Mouse (Mus musculus) monocyte, adult 2 months (primary cell): Measurements from ENCODE around the gene Glis3.

Source experiments
- DNase-seq, 2 experiments: peaks; one replicate each; pipeline ENCODE4 v3.0.0; 2022; ENCODE audit warnings: low spot score in 2 of 2, low read depth in 1 of 2

Glis3 gene

DNA sequence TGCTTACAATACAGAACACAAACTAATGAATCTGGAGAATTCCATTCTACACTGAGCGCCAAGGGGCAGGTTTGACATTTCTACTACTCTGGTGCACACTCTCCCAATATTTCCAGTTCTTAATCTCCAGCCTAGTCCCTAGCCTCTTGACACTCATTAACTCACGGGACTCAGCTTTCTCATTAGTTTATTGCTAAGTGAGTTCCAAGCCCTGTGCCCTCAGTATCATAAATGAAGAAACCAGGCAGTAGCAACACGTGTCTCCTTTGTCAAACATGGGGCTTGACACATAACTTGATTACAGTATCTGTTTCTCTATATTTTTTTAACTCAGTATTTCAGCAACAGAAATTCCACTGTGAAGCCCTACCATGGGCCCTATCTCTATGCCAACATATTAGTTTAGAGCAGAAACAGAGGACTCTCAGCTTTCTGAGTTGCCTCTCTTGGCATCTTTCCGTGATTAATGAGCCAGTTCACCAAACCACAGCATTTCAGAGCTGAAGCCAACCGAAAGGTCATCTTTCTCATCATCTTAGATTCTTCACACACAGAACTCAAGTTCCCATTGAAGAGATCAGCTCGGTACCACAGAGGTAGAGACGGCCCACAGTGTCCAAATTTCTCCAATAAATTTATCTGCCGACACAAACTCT lies 186.1 kb downstream of the Glis3 start:
- no peak for DNase-seq

DNA sequence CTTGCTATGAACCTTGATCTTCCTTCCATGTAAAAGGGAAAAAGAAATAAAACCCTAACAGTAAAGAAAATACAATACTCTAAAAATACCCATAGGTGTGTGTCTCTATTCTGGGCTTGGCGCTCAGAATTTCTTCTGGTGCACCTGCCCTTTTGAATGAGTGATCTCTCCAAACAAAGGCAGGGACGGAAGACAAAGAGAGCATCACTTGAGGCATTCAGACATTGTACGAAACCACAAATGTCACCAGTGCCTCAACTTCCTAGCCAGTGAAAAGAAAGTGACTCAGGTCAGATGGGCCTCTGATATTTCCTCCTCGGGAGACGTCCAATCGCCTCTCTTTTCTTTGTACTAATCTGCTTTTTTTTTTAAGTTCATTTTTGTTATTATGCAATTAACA lies 201.8 kb downstream of the Glis3 start:
- DNase-seq: no peak

DNA sequence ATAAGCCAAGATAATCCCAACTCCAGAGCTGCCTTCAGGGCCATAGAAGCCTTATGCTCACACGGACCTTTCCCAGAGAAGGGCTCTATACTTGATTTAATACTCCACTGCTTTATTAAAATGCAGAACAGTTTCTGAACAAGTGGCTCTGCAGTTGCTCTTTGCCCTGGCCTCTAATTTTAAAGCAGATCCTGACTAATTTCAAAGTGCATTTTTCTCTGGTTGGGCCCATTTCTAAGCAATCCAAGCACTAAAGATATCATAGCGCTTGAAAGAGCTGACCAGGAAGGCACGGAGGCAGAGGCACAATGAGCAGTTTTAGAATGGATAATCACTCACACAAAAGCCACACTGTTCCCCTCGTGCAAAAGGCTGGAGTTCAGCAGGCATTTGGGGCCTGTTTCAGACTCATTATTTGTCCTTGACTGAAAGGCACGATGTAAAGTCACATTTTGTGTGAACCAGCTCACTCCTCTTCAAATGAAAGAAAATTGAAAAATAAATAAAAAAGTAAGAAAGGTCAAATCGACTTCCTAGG lies 202.5 kb downstream of the Glis3 start:
- no peak for DNase-seq

DNA sequence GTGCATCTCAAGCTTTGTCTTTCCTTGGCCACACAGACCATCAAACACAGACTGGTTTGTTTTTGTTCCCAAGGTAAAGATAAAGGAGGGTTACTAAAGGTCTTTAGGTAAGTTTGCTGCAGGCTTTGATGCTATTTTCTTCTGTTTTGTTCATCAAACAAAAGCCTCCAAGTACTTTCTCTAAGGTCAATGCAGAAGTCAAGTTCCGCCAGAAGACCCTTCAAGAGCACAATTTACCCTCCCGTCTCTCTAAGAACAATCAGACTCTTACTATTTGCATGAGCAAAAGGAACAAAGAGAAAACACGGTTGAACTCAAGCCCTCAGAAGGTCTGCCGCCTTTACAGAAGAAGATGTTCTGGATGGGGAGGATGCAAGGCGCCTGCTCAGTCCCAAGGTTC lies 206.3 kb downstream of the Glis3 start:
- DNase-seq: no peak

DNA sequence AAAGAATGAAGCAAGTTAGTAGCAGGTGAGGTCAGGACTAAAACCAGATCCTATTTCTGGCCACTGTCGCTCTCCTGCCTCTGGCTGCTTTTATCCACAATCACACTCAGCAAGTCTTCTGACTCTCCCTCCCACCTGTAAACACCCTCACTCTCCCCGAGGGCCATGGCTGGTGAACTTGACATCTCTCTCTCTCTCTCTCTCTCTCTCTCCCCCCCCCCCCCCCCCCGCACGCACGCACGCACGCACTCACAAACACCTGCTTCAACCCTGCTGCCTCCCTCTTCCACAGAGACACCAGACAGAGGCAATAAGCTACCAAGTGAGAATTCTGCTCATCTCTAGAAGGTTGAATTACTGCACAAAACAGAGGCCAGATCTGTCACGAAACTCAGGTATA lies 208.7 kb downstream of the Glis3 start:
- DNase-seq: no peak

DNA sequence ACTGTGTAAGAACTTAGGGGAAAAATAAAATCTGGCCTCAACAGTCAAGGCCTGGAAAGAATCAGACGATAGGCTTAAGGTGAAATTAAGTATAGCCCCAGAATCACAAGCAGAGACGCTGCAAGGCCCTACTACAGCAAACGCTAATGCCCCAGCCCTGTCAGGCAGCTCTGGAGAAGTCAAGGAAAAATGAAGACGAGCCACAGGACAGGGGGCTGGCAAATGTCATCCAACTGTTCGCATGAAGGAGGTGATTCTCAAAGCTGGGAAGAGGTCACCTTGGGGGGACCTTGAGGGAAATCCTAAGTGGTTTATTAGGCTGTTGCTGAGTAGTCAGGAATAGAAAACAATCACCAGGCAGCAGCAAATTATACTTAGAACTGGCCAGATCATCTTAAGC lies 214.1 kb downstream of the Glis3 start:
- no peak for DNase-seq

DNA sequence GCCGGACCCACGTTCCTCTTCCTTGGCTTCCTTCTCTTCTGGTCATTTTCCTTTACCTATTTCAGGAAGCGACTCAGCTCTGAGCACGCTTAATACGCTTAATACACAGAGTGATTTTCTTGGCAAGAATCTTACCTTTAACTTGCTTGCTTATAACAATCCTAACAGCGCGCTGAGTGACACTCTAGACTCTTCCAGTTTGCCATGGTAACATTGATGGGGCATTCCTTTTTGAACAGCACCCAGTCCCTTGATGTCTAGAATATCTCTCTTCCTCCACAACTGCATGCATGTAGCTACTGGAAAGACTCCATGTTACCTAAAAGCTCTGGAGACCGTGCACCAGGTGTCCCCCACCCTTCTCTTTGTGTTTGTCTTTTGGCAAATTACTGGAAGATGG lies 225.5 kb downstream of the Glis3 start:
- DNase-seq: no peak

DNA sequence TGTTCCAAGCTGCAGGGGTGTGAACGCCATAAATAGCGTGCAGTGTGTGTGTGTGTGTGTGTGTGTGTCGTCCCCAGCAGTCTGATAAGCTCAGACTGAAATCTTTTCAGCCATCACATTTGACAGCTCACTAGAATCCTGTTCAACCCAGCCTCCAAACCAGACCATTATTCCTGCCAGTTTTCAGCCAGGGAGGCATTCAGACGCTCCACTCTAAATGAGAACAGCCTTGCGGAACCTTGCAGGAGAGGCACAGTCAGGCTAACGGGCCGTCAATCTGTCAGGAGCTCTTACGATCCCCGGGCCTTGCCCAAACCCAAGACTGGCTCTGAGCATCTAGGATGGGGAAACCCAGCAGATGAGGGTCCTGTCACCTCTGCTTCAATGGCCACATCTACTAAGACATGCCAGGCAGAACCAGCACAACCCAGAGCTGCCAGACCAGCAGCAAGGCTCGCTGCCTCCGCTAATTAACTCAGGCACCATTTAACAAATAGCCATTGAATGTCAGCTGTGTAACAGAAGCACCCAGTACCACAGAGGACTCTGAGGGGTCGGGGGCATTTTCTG lies 226.8 kb downstream of the Glis3 start:
- DNase-seq: no peak

DNA sequence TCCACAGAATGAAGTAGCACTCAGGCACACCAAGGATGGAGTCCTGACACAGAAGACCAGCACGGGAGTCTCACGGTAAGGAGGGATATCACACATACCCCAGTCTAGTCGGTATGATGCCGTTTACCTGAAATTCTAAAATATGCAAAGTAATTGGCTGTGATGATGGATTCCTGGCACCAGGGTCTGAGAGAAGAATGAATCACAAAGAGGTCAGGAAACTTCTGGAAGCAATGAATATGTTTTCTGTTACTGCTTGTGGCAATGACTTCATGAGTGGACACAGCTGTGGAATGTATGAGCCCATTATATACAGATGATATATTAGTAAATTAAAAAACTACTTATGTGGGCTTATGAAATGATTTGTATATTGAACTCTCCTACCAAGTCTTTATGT lies 231.1 kb downstream of the Glis3 start:
- no peak for DNase-seq

DNA sequence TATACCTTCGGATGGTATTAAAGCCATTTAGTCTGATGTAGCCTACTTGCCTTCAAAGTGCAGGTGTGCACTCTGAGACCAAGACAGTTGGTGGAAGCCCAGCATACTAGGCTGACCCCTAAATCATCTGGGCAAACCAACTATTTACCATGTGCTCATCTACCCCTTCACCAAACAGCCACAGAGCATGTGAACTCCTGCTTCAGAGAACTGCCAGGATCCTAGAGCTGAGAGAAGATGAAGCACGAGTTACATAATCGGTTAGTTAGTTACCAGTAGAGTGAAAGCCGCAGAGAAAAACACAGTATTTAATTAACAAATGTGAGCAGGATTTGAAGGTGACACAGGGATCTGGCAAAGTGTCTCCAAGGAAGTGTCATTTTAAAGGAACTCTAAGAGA lies 237.7 kb downstream of the Glis3 start:
- no peak for DNase-seq

DNA sequence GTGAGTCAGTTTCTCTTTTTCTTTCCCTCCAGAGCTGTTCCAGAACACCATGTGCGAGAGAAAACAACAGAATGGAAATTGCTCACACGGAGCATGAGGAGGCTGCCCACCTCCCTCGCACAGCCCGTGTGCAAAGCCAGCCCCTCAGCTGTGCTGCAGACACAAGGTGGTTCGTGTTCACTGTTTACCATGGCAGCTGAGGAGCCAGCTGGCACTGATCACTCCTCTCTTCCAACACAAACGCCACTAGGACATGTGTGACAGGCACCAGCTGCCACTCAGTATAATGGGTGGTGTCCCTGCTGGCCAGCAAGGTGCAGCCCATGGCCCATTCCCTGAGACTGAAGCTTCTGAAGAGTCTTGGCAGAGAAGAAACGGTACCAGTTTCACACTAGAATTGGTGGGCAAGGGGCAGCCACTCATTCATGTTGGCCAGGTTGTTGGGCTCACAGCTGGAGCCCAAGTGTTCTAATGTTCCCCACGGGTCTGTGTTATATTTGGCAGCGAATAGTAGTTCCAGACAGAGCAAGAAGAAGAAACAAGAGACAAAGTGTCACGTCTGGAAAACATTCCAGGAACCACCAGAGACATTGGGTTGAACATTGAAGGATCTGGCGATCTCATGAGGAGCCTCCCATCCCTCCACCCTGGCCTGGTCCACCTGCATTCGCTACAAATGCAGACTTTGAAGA lies 243.3 kb downstream of the Glis3 start:
- DNase-seq: no peak

DNA sequence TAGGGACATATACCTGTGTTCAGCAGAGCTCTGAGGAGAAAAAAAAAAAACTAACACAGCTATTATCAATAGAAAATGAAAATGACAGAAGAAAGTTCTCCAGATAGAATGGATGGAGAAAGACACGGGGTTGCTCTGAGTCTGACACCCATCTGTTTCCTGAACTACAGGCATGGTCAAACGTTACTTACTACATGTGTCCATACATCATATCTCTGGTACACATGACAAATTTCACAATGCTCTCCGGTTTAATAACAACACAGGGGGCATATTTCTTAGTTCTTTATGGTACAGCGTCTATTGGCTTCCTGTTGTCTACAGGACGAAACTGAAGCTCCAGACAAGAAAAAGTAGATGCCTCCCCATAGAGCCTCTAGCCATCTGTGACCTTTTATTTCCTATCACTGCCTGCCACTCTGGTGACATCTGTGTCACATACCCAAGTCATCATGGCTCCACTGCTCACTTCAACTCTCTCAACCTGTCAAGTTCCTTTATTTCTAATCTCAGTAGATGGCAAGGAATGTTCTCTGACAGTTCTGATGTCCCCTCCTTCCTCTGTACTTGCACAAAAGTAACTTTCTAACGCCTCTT lies 251.6 kb downstream of the Glis3 start:
- no peak for DNase-seq

DNA sequence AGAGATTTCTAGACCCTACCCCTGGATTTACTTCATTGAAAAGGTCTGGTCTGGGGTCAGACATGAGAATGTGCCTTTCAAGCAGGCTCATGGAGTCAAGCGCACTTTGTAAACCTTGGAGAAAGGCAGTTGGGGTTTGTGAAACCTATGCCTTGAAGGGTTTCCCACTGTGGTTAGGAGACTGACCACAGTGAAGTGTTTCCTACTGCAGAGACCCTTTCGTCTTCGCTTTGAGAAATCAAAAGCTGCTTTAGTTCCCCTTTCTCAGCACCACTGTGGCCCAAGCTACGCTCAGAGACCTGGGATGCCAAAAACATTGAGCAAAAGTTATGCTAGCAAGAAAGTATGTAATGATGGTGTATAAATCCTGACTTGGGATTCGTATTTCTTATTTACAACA lies 255.7 kb downstream of the Glis3 start:
- DNase-seq: peak in 1 of 2 experiments; percentile 9

DNA sequence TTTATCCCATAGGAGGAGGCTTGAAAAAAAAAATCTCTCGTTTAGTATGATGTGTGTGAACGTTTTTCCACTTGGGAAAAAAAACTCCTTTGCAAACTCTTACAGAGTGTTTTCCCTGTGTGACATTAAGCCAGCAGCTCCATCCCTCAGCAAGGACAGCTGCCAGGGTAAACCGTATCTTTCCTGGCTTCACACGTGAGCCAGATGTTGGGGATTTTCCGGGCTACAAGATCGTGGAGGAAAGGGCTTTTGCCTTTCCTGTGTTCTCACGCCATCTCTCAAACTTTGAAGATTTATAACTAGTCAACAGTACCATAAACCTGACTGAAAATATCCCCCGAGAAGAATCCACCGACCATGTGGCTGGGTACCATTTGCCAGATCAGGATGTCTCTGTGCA lies 256.9 kb downstream of the Glis3 start:
- no peak for DNase-seq

DNA sequence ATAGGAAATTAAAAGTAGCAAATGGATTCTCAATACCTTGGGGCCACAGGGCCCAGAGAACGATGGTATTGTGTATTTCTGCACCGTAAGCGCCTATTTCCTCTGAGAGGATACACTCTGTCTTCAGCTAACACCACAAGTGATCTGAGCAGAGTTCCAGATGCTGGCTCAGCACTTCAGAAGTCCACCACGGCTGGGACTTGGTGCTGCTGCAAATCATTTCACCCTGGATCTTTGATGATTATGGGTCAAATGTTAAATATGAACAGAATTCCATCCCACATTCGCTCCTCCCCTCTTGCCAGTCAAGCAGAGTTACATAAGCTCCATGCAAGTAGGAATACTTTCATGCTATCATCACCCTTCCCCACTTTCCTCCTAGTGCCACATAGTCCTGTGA lies 263.8 kb downstream of the Glis3 start:
- no peak for DNase-seq

DNA sequence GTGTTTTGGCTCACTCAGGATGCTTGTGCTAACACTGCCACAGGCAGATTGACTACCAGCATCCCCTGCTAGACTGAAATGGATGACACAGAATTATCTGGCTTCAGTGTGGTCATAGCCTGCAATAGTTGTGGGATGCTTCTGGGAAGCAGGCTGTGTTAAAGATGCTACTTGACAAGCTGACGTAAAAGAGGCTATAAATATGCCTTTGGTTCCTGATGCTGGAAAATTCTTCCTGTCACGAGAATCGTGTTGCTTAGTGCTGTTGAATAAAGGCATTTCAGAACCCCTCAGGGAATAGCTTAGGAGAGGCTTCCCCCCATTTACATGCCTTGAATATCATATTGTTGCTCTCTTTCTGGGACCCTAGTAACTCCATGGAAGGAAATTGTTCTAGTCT lies 271.1 kb downstream of the Glis3 start:
- no peak for DNase-seq

DNA sequence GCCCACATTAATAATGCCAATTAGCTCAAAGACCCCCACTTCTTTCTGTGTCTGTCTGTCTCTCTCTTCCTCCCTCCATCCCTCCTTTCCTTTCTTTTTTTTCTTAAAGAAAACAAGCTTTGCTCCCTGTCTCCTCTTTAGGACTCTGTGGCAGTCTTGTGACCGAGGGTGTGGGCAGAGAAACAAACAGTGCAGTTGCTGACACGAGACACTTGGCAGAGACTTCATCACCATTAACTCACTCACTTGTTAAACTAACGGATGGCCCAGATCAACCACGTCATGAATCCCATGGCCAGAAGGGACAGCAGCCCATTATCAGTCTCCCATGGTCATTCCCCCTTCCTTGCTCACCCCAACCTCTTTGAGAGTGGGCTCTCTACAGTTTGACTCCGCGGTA lies 276.9 kb downstream of the Glis3 start:
- DNase-seq: no peak

DNA sequence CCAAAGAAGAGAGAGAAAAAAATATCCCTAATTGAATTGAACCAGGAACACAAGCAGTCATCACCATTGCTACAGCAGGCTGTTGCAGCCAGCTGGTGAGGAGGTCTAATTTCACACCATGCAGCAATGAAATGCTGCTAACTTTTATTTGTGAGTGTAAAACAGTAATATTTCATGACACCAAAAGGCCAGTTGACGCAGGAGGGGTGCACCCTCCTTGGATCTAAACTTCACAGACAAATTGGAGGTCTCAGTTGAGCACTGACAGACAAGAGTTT lies 284.4 kb downstream of the Glis3 start:
- no peak for DNase-seq

DNA sequence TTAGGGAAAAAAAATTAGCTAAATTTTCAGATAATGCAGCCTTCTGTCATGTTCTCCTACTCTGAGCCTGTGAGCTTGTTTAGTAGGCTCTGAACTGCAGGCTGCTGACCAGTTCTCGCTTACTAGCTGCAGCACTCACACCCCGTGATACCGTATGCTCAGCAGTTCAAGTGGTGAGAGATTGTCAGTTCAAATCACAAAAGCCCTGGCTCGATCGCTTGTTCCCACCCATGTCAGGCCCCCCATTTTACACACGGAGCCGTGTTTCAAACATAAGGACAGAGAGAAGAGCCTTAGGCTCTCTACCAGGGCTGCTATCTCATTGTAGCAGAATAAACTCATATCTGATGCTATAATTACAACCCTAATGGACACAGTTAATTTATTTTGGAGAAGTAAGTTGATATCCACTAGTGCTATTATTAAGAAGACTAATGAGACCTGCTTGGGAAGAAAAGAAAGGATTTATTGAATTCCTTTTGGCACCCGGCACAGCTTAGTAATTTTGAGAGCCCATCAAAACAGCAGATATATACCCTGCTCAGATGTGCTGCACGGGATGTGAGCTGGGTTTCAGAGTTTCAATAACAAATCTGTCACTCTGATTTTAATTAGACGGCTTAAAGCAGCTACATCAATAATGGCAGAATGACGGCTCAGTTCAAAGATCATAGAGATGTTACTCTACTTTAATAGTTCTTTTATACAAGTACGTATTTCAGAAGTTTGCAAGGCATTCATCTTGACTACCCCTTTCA lies 284.9 kb downstream of the Glis3 start:
- DNase-seq: no peak

DNA sequence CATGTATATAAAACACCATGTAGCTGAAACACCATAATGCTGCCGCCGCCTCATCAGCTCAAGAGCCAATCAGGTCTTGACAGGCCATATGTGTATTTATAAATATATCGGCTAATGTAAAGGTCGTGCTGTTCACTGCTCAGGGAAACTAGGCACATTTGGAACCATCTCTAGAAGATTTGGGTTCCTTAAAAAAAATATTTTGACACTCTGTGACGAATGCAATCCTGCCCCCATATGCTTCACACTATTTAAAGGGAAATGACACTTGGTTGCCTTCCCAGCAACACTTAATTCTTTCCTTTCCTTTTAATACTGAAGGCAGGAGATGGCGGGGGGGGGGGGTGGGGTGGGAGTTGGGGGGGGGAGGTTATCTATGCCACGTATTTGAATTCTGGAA lies 286.1 kb downstream of the Glis3 start:
- no peak for DNase-seq

DNA sequence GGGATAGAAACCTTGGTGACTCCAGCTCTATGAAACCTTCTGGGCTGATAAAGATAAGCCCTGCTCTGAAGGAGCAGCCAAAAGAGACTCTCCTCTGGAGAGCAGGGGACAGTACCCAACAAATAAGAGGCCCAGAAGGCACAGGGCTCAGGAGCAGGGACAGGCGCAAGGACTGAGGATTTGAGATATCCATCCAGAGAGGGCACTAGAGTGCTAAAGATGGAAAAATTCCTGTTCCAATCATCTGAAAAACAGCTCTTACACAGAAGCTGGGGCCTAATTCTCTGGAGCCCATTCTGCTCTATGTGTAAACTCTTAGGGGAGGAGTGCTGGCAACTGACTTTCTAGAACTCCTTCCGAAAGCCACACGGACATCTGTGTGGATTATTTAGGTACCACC lies 287.0 kb downstream of the Glis3 start:
- no peak for DNase-seq

DNA sequence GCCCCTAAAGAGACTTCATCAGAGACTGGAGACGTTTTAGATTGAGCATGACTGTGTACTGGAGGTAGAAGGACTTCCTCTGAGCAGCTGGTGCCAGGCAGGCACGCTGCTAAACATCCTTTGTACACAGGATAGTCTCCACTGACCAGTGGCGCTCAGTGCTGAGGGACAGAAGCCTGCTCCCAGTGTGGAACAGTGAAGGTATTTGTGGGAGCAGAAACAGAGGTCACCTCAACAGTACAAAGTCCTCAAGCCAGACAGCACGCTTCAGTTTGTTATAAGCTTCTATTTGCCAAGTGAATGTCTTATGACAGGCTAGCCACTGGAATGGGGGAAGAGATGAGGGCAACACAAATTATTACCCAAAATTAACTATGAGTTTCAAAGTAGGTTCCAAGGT lies 289.0 kb downstream of the Glis3 start:
- no peak for DNase-seq
